Mouse (Mus musculus) midbrain, embryonic 14.5 days (tissue): ENCODE results near the gene Lpar2. TPM values are rescaled to one million over a fixed set of nuclear protein-coding genes. Genes with fewer than 3 reads are reported as not detected.

Experiments used
- ATAC-seq: fragments of 200-750 bp; cut with Nextera tagmentation; 2 replicates; pipeline ENCODE4 v1.8.0; 2017; ENCODE audit warnings: moderate number of reproducible peaks, moderate library complexity; ENCODE audit not compliant: low FRiP score, low TSS enrichment
- DNase-seq: peaks from one replicate; pipeline ENCODE4 v3.0.0-alpha.2; 2015
- H3K27ac ChIP-seq: fragments of 300-500 bp; sonication (generic); replicated peaks from 2 replicates; pipeline ENCODE4 v1.5.1; 2014; ENCODE audit warnings: mild to moderate bottlenecking, low read depth, low read length, moderate library complexity
- H3K27me3 ChIP-seq: fragments of 300-500 bp; sonication (generic); 2 replicates; pipeline ENCODE4 v1.6.1; 2014; ENCODE audit warnings: low read length, control low read depth, mixed read lengths; ENCODE audit not compliant: control insufficient read depth, insufficient read depth
- H3K36me3 ChIP-seq: fragments of 300-500 bp; sonication (generic); 2 replicates; pipeline ENCODE4 v1.6.1; 2014; ENCODE audit warnings: low read length, control low read depth; ENCODE audit not compliant: control insufficient read depth, insufficient read depth
- H3K4me1 ChIP-seq: fragments of 300-500 bp; sonication (generic); 2 replicates; pipeline ENCODE4 v1.6.1; 2014; ENCODE audit warnings: mild to moderate bottlenecking, antibody characterized with exemption, low read length, control low read depth; ENCODE audit not compliant: control insufficient read depth, insufficient read depth
- H3K4me2 ChIP-seq: fragments of 300-500 bp; sonication (generic); 2 replicates; pipeline ENCODE4 v1.6.1; 2014; ENCODE audit warnings: mild to moderate bottlenecking, low read length, moderate library complexity
- H3K4me3 ChIP-seq: fragments of 300-500 bp; sonication (generic); replicated peaks from 2 replicates; pipeline ENCODE4 v1.5.1; 2014; ENCODE audit warnings: low read depth, low read length
- H3K9ac ChIP-seq: fragments of 300-500 bp; sonication (generic); replicated peaks from 2 replicates; pipeline ENCODE4 v1.6.1; 2014; ENCODE audit warnings: mild to moderate bottlenecking, low read length, moderate library complexity
- H3K9me3 ChIP-seq: fragments of 300-500 bp; sonication (generic); 2 replicates; pipeline ENCODE4 v1.6.1; 2016; ENCODE audit warnings: low read length, control low read depth, mixed read lengths; ENCODE audit not compliant: control insufficient read depth
- WGBS: fragments of 180-500 bp; shearing (Covaris S2); extraction: QIAGEN DNeasy Blood & Tissue Kit; methylation state at CpG from one replicate; pipeline ENCODE4 v1.1.7; 2014; 5-methylcytosine and 5-hydroxymethylcytosine counted together
- polyA plus RNA-seq: library from polyadenylated mRNA; unstranded; fragments of >200 nt; fragmentation: Nextera tagmentation; extraction: Ambion mirVana; gene quantifications from 2 replicates; pipeline ENCODE4 v1.2.1, GENCODE M21; 2014

The Lpar2 gene
- polyA plus RNA-seq, 1 experiment from 2014 or later, result 1.2 TPM

DNA sequence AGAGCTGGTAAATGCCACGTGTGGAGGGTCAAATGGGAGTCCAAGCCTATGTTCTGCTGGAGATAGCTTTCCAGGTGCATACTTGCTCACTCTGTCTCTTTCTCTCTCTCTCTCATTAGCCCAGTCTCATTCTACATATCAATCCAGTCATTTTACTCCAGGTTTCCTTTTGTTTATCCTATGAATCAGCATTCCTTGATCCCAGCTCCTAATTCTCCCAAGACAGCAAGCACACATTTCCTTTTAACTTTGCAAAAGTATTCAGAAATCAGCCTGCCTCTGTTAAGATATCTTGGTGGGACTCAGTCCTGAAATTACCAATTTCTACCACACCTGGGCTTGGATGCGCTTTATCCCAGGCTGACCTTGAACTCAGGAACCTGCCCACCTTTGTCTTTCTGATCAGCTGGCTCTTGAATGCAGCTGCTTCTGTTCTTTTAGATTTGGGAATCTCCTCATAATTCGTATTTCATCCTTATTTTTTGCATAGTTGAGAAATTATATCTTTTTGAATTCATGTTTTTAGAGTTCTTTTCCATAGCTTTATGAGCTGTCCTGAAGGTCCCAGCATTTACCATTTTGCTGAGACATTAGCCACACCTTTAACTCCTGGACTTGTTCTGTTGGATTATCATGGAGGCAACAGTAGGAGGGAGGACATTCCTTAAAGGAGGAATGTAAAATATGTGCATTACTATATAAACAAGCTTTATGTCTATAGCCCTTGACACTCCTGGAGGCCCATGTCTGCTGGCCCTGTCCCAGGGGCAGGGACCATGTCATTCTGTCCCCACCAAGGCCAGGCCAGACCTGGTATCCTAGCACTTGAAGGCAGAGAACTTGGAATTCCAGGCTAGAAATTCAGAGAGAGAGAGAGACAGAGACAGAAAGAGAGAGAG is 25.2 kb downstream of the Lpar2 start:
- Histone ChIP-seq H3K9me3 (no peaks in the 10 kb centered on the region), H3K36me3 (no peaks in the 10 kb centered on the region)

DNA sequence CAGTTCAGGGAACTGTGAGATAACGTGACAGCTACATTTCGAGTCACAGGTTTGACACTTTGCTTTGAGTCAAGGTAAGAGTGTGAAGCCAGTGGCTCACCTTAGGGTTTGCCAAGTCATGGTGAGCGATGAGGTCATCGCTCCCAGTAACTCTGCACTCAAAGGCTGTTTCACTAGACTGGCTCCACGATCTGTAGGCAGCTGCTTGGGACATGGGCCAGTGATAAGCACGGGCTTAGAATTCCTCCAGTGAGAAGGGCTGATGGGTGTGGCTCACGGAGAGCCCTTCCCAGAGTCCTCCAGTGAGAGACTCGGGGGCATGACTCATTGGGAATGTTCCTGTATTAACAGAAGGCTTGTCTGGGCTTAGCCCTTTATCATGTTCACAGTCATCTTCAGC is 26.7 kb downstream of the Lpar2 start:
- Histone ChIP-seq H3K36me3 (no peaks in the 10 kb centered on the region), H3K4me2 (no peak overlapping the region), H3K27me3 (no peaks in the 10 kb centered on the region), H3K9me3 (no peaks in the 10 kb centered on the region), H3K4me1 (no peaks in the 10 kb centered on the region), H3K9ac (no peak overlapping the region), H3K27ac (no peak overlapping the region), H3K4me3 (no peak overlapping the region)
- 95% methylated on average over 8 of the region's 8 CpGs for WGBS
- DNase-seq, result no peak
- ATAC-seq, result no peak

More for the DNA sequence above, 25.2 kb downstream of the Lpar2 start:
- H3K27ac ChIP-seq, result no peak overlapping the region
- DNase-seq, result no peak
- H3K4me3 ChIP-seq, result no peak overlapping the region
- ATAC-seq, result no peak
- WGBS, result 85% methylated on average over 3 of the region's 3 CpGs
- H3K9ac ChIP-seq, result no peak overlapping the region
- no peak overlapping the region for H3K4me2 ChIP-seq
- no peaks in the 10 kb centered on the region for H3K4me1 ChIP-seq
- H3K27me3 ChIP-seq, result no peaks in the 10 kb centered on the region

DNA sequence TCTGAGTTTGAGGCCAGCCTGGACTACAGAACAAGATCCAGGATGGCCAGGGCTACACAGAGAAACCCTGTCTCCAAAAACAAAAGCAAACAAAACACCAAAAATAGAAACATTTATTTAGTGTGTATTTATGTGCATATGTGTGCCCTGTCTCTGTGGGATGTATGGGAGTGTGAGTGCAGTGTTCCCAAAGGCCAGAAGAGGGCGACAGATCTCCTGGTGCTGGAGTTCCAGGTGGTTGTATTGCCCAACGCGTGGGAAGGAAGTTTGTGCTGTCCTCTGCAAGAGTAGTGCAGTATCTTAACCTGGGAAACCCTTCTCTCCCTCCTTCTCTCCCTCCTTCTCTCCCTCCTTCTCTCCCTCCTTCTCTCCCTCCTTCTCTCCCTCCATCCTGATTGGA is 27.7 kb downstream of the Lpar2 start:
- Histone ChIP-seq H3K4me1 (no peaks in the 10 kb centered on the region), H3K4me2 (no peak overlapping the region), H3K4me3 (no peak overlapping the region), H3K27me3 (no peaks in the 10 kb centered on the region), H3K27ac (no peak overlapping the region), H3K9ac (no peak overlapping the region), H3K9me3 (no peaks in the 10 kb centered on the region), H3K36me3 (no peaks in the 10 kb centered on the region)
- 38% methylated on average over 3 of the region's 3 CpGs for WGBS
- DNase-seq (no peak), ATAC-seq (no peak)

DNA sequence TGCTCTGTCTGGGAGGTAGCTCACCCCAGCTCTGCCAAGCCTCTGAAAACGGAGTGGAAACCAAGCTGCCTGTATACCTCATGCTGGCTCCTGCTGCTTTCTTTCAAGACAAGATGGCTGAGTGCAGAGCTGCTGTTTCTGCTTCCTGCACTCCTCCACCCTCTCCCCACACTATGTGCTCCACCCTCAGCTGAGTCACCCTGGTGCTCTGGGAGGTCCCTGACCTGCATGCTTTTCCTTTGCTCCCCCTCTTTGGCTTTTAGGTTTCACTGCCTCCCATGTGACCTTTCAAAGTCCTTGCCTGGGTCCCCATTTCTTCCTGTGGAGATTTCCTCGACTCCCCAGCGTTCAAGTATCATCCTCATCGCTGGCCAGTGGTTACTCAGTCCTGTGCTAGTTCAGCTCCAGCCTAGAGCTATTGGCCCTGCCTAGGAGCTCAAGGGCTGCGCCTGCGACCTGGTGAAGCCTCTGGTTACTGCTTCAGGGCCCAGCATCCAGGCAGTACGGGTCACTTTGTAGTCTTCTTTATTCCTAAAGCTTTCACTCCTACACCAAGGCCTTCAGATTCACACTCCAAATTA is 28.8 kb downstream of the Lpar2 start:
- Histone ChIP-seq H3K27ac (no peak overlapping the region), H3K27me3 (no peaks in the 10 kb centered on the region), H3K36me3 (no peaks in the 10 kb centered on the region), H3K4me2 (no peak overlapping the region), H3K9me3 (no peaks in the 10 kb centered on the region), H3K4me3 (no peak overlapping the region), H3K9ac (no peak overlapping the region), H3K4me1 (no peaks in the 10 kb centered on the region)
- no peak for DNase-seq
- 88% methylated on average over 7 of the region's 7 CpGs for WGBS
- ATAC-seq, result no peak

DNA sequence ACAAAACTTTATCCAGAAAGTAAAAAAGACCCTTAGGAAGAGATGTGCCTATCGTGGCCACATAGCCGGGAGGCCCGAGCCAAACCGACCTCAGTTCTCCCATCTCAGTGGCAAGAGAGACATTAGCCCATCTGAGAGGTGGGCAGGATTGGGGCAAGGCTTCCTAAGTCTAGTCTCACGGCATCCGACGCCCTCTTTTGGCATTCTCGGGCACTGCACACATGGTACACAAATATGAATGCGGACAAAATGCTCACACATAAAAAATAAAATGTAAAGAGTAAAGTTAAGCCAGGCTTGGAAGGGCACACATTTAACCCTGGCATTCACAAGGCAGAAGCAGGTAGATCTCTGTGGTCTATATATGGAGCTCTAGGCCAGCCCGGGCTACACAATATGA is 31.6 kb downstream of the Lpar2 start:
- Histone ChIP-seq H3K27ac (no peak overlapping the region), H3K4me1 (no peaks in the 10 kb centered on the region), H3K4me3 (no peak overlapping the region), H3K27me3 (no peaks in the 10 kb centered on the region), H3K9me3 (no peaks in the 10 kb centered on the region), H3K4me2 (no peak overlapping the region), H3K36me3 (peaks cover 2% of the 10 kb centered on the region; the same call in 1 of the 2 replicates), H3K9ac (no peak overlapping the region)
- DNase-seq, result no peak
- WGBS, result 97% methylated on average over 10 of the region's 10 CpGs
- no peak for ATAC-seq

DNA sequence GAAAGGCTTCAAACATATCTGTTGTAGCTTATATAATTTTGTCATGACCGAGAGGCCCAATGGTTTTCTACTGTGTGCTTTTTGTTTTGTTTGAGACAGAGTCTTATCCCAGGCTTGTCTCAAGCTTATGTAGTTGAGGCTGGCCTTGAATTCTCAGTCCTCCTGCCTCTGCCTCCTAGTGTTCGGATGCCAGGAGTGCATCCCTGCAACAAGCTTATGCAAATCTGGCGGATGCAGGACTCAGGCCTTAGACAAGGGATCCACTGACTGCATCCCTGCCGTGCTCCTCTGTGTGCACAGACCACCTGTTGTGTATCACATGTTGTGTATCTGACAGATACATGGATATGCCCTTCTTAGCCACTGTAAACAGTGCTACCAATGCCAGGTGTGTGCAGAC is 38.6 kb downstream of the Lpar2 start:
- H3K27ac ChIP-seq, result no peak overlapping the region
- peak; percentile 19 for DNase-seq
- no peaks in the 10 kb centered on the region for H3K9me3 ChIP-seq
- H3K4me2 ChIP-seq, result no peak overlapping the region
- ATAC-seq, result no peak
- H3K4me1 ChIP-seq, result no peaks in the 10 kb centered on the region
- WGBS, result 53% methylated on average over 4 of the region's 4 CpGs
- no peak overlapping the region for H3K4me3 ChIP-seq
- H3K36me3 ChIP-seq, result peaks cover 49% of the 10 kb centered on the region
- H3K9ac ChIP-seq, result no peak overlapping the region
- no peaks in the 10 kb centered on the region for H3K27me3 ChIP-seq

DNA sequence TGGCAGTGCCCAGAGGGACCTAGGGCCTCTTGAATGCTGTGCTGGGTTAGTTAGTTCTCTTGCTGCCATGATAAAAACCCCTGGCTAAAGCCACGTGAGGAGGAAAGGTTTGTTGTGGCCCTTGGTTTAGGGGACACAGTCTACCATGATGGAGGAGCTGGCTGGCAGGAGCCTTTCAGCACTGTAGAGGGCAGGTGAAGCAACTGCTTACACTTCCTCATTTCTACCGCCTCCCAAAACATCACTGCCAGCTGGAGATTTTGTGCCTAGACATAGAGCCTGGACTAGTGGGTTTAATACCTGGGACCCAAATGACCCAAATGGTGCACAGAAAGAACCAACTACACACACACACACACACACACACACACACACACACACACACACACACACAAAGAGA is 39.0 kb downstream of the Lpar2 start:
- WGBS, result 66% methylated on average over 2 of the region's 2 CpGs
- no peak for ATAC-seq

DNA sequence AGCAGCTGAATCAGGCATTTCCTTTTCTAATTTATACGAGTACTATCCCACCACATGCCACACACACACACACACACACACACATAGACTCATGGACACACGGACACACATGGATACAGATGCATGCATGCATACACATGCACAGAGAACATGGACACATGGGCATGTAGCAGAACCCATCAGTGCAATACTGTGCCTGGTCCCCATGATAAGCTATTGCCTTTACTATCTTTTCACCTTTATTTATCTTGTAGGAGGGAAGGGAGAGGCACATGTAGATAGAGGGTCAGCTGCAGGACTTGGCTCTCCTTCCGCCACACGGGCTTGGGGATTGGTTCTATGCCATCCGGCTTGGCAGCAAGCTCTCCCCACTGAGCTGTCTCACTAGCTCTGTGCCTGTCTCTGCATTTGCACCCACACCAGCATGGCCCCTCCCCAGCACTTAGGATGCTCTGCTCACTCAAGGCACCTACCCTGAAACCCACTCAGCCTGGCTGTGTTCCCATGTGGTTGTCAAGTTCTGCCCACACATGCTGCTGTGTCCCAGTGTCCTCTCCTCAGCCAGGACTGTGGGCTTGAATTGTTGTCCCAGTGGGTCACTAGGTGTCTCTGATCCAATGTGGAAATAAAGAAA is 41.3 kb downstream of the Lpar2 start:
- WGBS, result 91% methylated on average over 5 of the region's 5 CpGs
- Histone ChIP-seq H3K4me1 (no peaks in the 10 kb centered on the region), H3K27ac (no peak overlapping the region), H3K27me3 (no peaks in the 10 kb centered on the region), H3K36me3 (peaks cover 50% of the 10 kb centered on the region), H3K9ac (no peak overlapping the region), H3K4me2 (no peak overlapping the region), H3K9me3 (no peaks in the 10 kb centered on the region), H3K4me3 (no peak overlapping the region)
- ATAC-seq, result no peak
- DNase-seq, result no peak

More for the DNA sequence above, 39.0 kb downstream of the Lpar2 start:
- Histone ChIP-seq H3K4me1 (no peaks in the 10 kb centered on the region), H3K4me2 (no peak overlapping the region), H3K27ac (no peak overlapping the region), H3K36me3 (peaks cover 50% of the 10 kb centered on the region), H3K9ac (no peak overlapping the region), H3K27me3 (no peaks in the 10 kb centered on the region), H3K4me3 (no peak overlapping the region), H3K9me3 (no peaks in the 10 kb centered on the region)
- no peak for DNase-seq
